Mouse (Mus musculus): Measurements from ENCODE around the gene BC049762. TPM values are rescaled to one million over a fixed set of nuclear protein-coding genes. Genes with fewer than 3 reads are reported as not detected.

BC049762 gene
- polyA plus RNA-seq (2015; fragmentation: Nextera tagmentation; extraction: Ambion mirVana) = 0.47 and 0.54 TPM in 2 replicates

- Histone ChIP-seq H3K4me2 (peak within 1 kb of the TSS; percentile 85), H3K27me3 (replicated peaks) (no peaks in the 10 kb centered on the region), H3K9ac (peak within 1 kb of the TSS; percentile 91), H3K4me1 (peaks cover 31% of the 10 kb centered on the region), H3K36me3 (replicated peaks) (peaks cover 4% of the 10 kb centered on the region; the same call in 1 of the 2 replicates), H3K27ac (peak within 1 kb of the TSS; percentile 96), H3K9me3 (no peaks in the 10 kb centered on the region), H3K4me3 (peak within 1 kb of the TSS; percentile 62)
- peak; percentile 99 for ATAC-seq (replicated peaks)
- WGBS = 10% methylated on average over 57 of the region's 57 CpGs
Observed at GRCm38 (mm10) chr11:51262342-51263285, at the start of gene BC049762. Gene BC049762, minus strand, starts transcription at chr11:51263046.

DNA sequence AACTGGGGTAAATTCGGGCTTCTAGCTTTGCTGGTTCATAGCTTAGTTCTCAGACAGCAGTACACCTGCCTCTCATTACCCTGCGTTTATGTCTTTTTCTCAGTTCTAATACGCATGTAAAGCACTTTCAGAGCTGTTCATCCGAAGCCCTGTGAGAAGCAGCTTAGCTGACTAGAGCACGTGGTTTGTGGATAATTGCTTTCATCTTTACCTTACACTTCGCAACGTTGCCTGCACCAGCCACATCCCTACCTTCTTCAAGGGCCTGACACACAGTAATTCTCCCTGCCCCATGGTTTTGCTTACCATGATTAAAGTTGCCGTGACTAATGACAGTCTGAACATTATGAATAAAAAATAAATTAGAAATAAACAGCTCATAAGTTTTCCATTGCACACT lies 49.0 kb upstream of the BC049762 start:
- H3K9ac ChIP-seq = no peak overlapping the region
- H3K4me2 ChIP-seq = no peak overlapping the region
- ATAC-seq (replicated peaks) = no peak
- no peaks in the 10 kb centered on the region for H3K27me3 ChIP-seq (replicated peaks)
- WGBS = 76% methylated on average over 8 of the region's 8 CpGs
- H3K4me1 ChIP-seq = 0 out of 2 replicates have a peak, but pooled peaks cover 4% of the 10 kb centered on the region
- no peaks in the 10 kb centered on the region for H3K9me3 ChIP-seq
- no peak overlapping the region for H3K4me3 ChIP-seq
- H3K36me3 ChIP-seq (replicated peaks) = no peaks in the 10 kb centered on the region
- no peak overlapping the region for H3K27ac ChIP-seq

DNA sequence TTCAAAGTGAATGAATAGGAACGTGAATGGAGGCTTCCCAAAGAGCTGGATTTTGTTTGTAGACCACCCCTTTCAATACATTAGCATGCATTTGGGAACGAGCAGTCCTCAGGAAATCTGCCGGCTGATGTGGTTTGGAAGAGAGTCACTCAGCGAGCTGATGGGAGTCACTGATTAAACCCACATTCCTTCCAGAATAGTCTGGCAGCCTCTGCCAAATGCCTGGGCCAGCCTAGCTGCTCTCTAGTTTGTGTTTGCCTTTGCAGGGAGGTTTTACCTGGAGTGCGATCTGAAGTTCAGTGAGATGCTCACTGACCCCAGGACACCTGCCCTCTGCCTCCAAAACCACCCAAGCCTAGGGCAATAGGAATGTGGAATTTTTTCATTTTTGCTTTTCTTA lies 45.5 kb upstream of the BC049762 start:
- no peaks in the 10 kb centered on the region for H3K27me3 ChIP-seq (replicated peaks)
- H3K4me3 ChIP-seq = no peak overlapping the region
- H3K9ac ChIP-seq = no peak overlapping the region
- H3K27ac ChIP-seq = no peak overlapping the region
- H3K4me1 ChIP-seq = no peaks in the 10 kb centered on the region
- no peak overlapping the region for H3K4me2 ChIP-seq
- WGBS = 70% methylated on average over 5 of the region's 5 CpGs
- no peaks in the 10 kb centered on the region for H3K36me3 ChIP-seq (replicated peaks)
- H3K9me3 ChIP-seq = no peaks in the 10 kb centered on the region
- no peak for ATAC-seq (replicated peaks)

- Histone ChIP-seq H3K9ac (no peak overlapping the region), H3K4me2 (no peak overlapping the region), H3K4me3 (no peak overlapping the region), H3K27me3 (replicated peaks) (no peaks in the 10 kb centered on the region), H3K36me3 (replicated peaks) (no peaks in the 10 kb centered on the region), H3K4me1 (no peaks in the 10 kb centered on the region), H3K9me3 (no peaks in the 10 kb centered on the region), H3K27ac (no peak overlapping the region)
- 73% methylated on average over 12 of the region's 12 CpGs for WGBS
- ATAC-seq (replicated peaks) = no peak
Observed at GRCm38 (mm10) chr11:51303981-51304553, 41.2 kb upstream of the BC049762 start.

DNA sequence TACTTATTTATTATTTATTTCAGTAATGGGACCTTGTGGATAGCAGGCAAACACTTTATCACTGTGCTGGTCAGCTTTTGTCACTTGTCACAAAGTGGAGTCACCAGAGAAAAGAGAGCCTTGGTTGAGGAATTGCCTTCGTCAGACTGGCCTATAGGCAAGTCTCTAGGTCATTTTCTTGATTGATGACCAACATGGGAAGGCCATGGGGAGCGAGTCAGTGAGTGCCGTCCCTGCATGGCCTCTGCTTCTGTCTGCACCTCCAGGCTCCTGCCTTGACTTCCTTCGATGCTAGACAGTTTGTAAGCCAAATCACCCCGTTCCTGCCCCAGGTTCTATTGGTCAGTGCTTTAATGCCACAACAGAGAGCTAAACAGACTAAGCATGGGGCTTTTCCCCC lies 39.5 kb upstream of the BC049762 start:
- H3K4me1 ChIP-seq = no peaks in the 10 kb centered on the region
- no peak overlapping the region for H3K27ac ChIP-seq
- H3K9me3 ChIP-seq = no peaks in the 10 kb centered on the region
- H3K4me2 ChIP-seq = no peak overlapping the region
- ATAC-seq (replicated peaks) = no peak
- H3K4me3 ChIP-seq = no peak overlapping the region
- H3K27me3 ChIP-seq (replicated peaks) = no peaks in the 10 kb centered on the region
- H3K36me3 ChIP-seq (replicated peaks) = no peaks in the 10 kb centered on the region
- 89% methylated on average over 5 of the region's 5 CpGs for WGBS
- no peak overlapping the region for H3K9ac ChIP-seq

- no peaks in the 10 kb centered on the region for H3K27me3 ChIP-seq (replicated peaks)
- 92% methylated on average over 4 of the region's 4 CpGs for WGBS
- no peak for ATAC-seq (replicated peaks)
Observed at GRCm38 (mm10) chr11:51298691-51299090, 35.8 kb upstream of the BC049762 start.

DNA sequence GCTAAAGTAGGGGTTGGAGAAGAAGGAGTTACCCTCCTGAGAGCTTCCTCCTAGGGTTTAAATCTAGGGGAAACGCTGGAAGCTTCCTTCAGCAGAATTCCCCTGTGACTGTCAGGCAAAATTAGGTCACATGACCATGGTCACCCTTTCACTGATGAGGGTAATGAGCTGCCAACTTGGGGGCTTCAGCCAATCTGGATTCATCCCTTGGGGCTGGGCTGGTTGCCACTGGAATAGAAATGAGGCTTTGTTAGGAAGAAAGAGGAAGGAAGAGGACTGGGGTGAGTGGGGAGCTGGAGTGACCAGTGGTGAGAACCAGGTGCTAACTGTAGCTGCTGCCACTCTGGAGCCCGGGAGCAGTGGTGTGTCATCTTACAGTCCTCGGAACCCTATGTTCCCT lies 32.9 kb upstream of the BC049762 start:
- Histone ChIP-seq H3K36me3 (replicated peaks) (no peaks in the 10 kb centered on the region), H3K4me3 (no peak overlapping the region), H3K9me3 (no peaks in the 10 kb centered on the region), H3K27me3 (replicated peaks) (0 out of 2 replicates have a peak, but pooled peaks cover under 1% of the 10 kb centered on the region), H3K27ac (no peak overlapping the region), H3K4me1 (no peaks in the 10 kb centered on the region), H3K4me2 (no peak overlapping the region), H3K9ac (no peak overlapping the region)
- WGBS = 79% methylated on average over 3 of the region's 3 CpGs
- ATAC-seq (replicated peaks) = no peak

More at GRCm38 (mm10) chr11:51298691-51299090, 35.8 kb upstream of the BC049762 start:
- no peak overlapping the region for H3K27ac ChIP-seq
- H3K4me3 ChIP-seq = no peak overlapping the region
- H3K4me1 ChIP-seq = no peaks in the 10 kb centered on the region
- no peak overlapping the region for H3K4me2 ChIP-seq
- H3K9ac ChIP-seq = no peak overlapping the region
- no peaks in the 10 kb centered on the region for H3K36me3 ChIP-seq (replicated peaks)
- no peaks in the 10 kb centered on the region for H3K9me3 ChIP-seq

- Histone ChIP-seq H3K27me3 (replicated peaks) (peaks cover 7% of the 10 kb centered on the region; the same call in 1 of the 2 replicates), H3K9ac (no peak overlapping the region)
- 69% methylated on average over 2 of the region's 2 CpGs for WGBS
Observed at GRCm38 (mm10) chr11:51293956-51294530, 31.2 kb upstream of the BC049762 start.

DNA sequence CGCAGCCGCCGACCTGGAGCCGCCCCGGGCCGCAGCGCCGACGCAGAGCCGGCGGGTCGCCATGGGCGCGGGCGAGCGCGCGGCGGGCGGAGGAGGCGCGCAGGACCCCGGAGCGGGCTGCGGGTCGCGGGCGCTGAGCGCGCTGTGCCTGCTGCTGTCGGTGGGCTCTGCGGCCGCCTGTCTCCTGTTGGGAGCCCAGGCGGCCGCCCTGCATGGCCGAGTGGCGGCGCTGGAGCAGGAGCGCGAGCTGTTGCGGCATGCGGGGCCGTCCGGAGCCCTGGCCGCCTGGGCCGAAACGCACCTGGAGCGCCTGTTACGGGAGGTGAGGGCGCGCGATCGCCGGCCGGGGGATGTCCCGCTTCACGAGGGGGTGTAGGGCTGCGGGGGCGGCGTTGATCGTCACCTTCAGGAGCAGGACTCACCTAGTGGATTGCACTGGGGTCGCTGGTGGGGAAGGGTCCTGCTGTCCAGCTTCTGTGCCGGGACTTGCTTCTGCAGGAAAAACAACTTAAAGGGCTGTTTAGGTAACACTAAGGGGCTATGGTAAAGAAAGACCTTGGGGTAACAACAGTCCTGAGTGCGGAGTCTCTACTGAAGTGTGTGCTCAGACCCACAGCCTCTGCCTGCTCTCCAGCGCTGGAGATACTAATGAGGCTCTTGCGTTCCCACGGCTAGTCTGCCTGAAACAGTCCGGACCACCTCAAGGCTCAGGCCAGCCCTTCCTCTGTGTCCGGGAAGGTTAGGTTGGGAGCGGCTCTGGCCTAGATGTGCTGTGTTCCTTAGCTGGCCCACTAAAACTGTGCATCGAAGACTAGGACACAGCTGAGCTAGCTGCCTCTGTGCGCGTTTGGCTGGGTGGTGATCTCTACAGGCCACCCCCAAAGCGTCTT lies 27.5 kb upstream of the BC049762 start:
- peak overlapping the region; percentile 91 for H3K4me2 ChIP-seq
- H3K27me3 ChIP-seq (replicated peaks) = peaks cover 7% of the 10 kb centered on the region; the same call in 1 of the 2 replicates
- H3K27ac ChIP-seq = no peak overlapping the region
- no peaks in the 10 kb centered on the region for H3K9me3 ChIP-seq
- WGBS = 2% methylated on average over 59 of the region's 74 CpGs
- H3K4me1 ChIP-seq = peaks cover 12% of the 10 kb centered on the region
- peak overlapping the region; percentile 43 for H3K9ac ChIP-seq
- no peaks in the 10 kb centered on the region for H3K36me3 ChIP-seq (replicated peaks)
- ATAC-seq (replicated peaks) = peak; percentile 89
- peak overlapping the region; percentile 61 for H3K4me3 ChIP-seq

More at GRCm38 (mm10) chr11:51293956-51294530, 31.2 kb upstream of the BC049762 start:
- H3K4me2 ChIP-seq = no peak overlapping the region
- no peak overlapping the region for H3K27ac ChIP-seq
- no peaks in the 10 kb centered on the region for H3K36me3 ChIP-seq (replicated peaks)
- no peak for ATAC-seq (replicated peaks)
- no peaks in the 10 kb centered on the region for H3K9me3 ChIP-seq
- peaks cover 12% of the 10 kb centered on the region for H3K4me1 ChIP-seq
- H3K4me3 ChIP-seq = no peak overlapping the region

GRCm38 (mm10) chr11:51289564-51290041 lies 26.8 kb upstream of the BC049762 start, which contains the start of gene Col23a1:
Gene Col23a1, plus strand, starts transcription at chr11:51289920.
- Histone ChIP-seq H3K27ac (no peak within 1 kb of the TSS), H3K9ac (peak within 1 kb of the TSS; percentile 43), H3K27me3 (replicated peaks) (peaks cover 7% of the 10 kb centered on the region; the same call in 1 of the 2 replicates), H3K4me2 (peak within 1 kb of the TSS; percentile 91), H3K9me3 (no peaks in the 10 kb centered on the region), H3K4me3 (peak within 1 kb of the TSS; percentile 61), H3K36me3 (replicated peaks) (0 out of 2 replicates have a peak, but pooled peaks cover 2% of the 10 kb centered on the region), H3K4me1 (peaks cover 12% of the 10 kb centered on the region)
- peak; percentile 80 for ATAC-seq (replicated peaks)
- under 1% methylated on average over 38 of the region's 38 CpGs for WGBS

GRCm38 (mm10) chr11:51274418-51274817 lies 11.6 kb upstream of the BC049762 start:
- Histone ChIP-seq H3K4me3 (no peak overlapping the region), H3K27me3 (replicated peaks) (no peaks in the 10 kb centered on the region), H3K36me3 (replicated peaks) (peaks cover 35% of the 10 kb centered on the region), H3K4me1 (no peaks in the 10 kb centered on the region), H3K9me3 (no peaks in the 10 kb centered on the region), H3K4me2 (no peak overlapping the region), H3K27ac (no peak overlapping the region), H3K9ac (no peak overlapping the region)
- WGBS = 69% methylated on average over 1 of the region's 1 CpGs
- ATAC-seq (replicated peaks) = no peak
